Mouse (Mus musculus) lung, postnatal 25 days (tissue): Measurements from ENCODE around the gene Pak3.

Source experiments
- DNase-seq: peaks from one replicate; pipeline ENCODE4 v3.0.0; 2022; ENCODE audit warnings: low spot score

Gene Pak3

DNA sequence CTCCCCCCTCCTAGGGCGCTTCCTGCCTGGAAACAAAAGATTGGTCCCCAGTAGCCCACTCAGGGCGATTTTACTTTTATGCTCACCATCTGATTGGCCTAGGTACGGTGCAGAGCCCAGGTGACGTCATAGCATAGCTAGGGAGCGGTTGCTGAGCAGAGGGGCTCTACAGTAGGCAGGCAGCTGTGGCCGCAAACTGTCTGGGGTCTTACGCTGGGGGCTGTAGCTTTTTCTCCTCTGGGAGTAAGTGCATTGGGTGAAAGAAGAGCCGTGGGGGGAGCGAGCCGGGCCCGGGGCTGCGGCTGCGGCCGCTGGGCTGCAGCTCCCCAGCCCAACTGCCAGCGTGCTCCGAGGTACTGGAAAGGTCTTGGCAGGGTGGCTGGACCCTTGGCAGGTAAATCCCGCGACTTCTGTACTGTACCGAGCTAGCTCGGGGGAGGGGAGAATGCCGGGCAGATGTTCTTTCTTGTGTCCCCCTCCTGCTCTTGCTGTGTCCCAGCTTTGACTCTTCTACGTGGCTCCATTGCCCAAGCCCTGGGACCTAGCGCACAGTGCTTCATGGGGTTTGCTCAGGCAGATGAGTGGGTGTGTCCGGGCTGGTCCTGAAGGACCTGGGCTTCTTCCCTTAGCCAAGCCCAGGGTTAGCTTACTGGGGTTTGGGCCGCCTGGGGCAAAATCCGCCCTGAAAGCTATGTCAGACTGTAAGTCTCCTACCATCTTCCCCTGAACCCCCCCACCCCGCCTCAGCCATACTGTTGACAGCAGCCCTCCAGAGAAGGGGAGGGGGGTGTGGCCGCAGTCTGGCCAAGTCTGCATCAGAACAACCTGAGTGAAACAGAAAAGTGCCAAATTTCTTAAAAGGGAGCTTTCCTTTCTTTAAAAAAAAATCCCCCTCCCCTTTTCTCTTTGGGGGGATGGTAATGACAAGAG lies 146.1 kb downstream of the Pak3 start:
- no peak for DNase-seq

DNA sequence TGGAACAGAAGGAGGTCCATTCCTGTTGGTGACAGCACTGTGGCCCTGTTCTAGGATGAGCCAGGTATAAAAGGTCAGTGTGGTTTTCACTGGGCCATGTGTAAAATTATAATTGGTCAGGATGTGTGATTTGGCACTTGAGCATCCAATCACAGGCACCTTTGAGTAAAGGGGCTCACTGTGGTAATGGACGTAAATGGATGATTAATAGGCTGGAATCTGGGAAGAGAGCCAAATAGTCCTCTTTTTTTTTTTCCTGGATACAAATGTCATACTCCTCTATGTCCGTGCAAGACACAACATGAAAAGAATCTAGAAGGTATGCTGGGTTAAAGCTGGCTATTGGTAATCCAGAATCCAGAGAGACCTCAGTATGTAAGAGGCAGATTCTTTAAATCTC lies 147.4 kb downstream of the Pak3 start:
- no peak for DNase-seq

DNA sequence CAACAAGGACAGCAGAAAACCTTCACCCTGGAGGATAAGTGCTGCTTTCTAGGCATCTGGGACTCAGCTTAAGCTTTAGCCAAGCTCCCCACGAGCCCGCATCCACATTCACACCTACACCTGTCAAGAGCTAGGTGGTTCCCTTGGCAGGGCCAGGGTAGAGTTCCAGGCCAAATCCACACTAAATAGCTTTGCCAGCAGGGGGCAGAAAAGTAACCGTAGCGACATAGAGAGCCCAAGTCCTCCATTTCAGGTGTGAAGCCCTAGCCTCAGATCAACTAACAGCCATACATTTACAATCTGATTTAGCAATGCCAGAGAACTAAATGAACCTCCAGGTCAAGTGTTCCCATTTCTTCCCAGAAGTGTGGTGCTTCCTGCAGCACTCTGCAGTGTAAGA lies 148.6 kb downstream of the Pak3 start:
- no peak for DNase-seq

DNA sequence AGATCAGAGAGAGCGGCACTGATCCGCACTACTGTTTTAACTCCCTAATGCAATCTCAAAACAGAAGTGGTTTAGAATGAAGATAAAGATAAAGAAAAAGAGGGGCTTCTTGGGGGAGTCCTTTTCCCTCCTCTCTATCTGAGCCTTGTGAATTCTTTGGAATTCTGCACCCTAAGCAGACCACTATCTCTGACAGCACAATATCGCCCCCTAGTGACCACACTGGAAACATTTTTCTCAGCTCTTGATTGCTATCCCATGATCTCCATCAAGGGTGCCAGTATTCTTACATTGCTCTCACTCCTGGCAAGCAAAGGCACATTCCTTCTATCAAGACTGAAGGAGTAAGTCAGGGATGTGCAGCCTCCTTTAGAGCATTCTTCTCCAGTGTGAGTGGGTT lies 149.9 kb downstream of the Pak3 start:
- DNase-seq, result peak; percentile 22

DNA sequence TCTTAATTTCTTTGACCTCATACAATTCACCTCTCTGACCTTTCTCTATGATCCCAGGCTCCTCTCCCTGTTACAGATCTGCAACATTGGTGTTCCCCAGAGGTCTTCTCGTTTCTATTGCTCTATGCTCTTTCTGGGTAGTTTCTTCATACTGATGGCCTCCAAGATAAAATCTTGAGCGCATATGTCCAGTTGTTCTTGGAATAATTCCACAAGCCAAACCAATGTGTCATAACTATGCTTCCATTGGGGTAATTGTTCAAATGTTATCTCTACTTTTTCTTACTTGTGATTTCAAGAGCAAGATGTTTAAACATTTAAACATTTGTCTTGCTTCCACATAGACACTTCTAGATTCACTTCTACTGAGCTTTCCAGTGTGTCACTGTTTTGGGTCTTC lies 160.2 kb downstream of the Pak3 start:
- no peak for DNase-seq

DNA sequence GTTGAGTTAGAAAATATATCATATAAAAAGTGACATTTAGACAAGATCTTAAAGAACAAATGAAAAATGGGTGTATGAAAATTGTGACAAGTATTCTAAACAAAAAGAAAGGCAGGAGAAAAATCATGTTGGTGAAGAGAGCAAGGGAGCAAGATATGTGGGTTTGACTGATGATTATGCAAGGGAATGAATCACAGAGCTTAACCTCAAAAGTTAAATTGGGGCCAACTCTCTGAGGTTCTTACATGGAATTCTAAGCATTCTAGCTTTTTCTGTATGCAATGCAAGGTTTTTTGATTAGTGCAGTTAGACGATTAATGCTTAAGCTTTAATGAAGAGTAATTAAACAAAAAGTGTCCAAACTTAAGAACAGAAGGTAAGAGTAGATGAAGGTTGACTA lies 203.9 kb downstream of the Pak3 start:
- no peak for DNase-seq

DNA sequence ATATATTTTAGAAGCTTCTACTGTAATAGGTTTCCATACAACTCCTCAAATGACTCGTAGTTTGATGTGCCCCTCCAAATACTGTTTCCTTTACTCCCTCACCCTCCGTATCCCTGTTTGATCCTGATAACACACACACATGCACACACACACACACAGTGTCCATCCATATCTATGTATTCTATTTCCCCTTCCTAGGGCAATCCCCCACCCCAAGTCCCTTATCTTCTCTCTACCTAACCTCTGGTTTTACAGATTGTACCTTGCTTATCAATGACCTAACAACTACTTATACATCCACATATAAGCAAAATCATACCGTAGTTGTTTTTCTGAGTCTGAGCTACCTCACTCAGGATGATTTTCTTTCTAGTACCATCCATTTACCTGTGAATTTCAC lies 207.0 kb downstream of the Pak3 start:
- no peak for DNase-seq

DNA sequence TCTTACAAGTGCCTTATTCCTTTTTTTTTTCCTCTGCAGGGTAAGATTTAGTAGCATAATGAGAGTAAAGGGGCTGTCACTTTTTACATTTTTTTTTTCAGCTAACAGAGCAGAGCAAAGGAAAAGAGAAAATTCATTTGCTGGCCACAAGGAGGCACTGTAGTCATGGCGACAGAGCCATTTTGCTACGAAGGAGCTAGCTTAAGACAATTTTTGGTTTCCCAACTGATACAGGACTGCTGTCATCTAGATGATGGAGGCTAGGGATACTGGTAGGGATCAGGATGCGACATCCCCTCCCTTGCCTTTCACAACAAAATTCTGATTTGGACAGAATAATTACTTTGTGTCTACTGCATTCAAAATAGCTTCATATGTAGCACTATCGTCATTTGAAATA lies 217.6 kb downstream of the Pak3 start:
- DNase-seq, result peak; percentile 1

DNA sequence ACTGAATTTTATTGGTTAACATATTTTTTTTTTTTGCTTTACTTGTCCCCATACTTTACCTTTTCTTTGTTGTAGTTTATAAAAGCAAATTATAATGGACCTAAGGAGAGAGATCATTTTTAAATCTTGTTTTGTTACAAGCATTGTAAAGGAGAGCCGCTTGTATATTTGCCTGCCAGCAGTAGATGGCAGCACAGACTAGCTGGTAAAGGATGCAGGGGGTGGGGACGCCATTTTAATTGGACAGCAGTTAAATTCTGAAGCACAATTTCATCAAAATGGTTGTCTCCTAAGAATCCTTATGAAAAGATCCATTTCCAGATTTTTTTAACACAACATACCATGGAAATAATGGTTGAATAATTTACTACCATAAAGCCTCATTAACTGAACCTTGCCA lies 220.8 kb downstream of the Pak3 start:
- DNase-seq, result peak; percentile 1

DNA sequence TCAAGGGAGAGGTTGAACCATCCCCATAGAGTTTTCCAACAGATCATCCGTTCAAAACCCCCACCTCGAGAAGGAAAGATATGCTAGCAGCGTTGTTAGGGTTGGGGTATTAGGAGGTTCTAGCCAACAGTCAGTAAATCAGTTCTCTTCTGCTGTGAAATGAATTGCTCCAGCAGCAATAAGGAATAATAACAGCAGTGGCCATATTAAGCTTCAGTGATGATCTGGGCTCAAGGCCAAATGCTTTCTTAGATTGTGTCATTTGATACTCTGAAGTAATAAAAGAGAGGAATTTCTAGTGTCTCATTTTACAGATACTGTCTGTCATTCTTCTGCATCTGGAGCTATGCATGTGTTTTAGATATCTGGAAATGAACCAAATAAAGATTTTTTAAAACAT lies 244.2 kb downstream of the Pak3 start:
- no peak for DNase-seq

DNA sequence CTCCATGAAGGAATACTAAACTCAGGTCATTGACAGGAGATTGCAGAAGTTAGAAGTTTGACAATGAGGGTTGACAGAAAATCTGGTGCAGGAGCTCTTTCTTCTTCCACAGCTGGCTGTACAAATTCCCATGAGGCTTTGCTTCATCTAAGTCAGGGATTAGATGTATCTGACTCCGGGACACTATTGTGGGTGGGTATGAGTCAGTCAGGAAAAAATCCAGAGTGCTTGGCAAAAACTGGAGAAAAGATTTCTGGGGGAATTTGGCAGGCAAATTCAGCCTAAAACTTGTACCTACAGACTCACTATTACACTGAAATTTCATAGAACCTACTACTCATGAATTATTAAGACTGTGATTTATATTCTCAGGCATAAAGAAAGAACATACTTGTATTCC lies 297.6 kb downstream of the Pak3 start:
- no peak for DNase-seq

DNA sequence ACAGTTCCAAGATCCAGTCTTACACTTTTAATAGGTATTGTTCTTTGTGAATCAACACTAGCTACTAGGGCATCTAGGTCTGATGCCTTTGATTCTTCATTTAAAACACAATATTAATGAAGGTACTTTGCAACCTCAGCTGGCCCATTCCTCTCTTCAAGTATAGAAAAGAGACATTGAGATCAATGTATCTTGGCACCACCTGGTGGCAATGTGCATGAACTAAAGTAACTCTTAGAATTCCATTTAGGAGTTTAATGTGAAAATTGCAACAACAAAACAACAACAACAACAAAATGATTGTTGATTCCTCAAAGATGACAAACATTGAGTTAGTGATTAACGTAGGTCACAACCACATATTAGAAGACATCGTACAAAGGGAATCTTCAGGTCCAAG lies 300.6 kb downstream of the Pak3 start:
- no peak for DNase-seq

DNA sequence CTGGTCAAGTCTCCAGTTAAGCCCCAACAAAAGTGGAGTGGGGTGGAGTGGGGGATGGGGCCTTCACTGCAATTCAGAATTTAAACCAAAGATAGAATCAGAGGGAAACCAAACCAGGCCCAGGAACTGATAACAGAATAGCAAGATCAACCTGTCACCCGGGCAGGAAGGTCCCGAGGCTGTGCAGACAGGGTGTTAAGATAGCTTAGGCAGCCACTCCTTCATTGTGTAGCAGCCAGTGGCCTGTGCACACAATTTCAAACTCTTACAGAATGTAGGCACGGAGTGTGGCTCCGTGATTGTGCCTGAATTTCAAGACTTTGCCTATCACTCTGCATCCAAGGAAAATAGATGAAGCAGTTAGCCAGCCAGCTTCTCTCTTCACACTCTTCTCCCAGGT lies 308.1 kb downstream of the Pak3 start:
- DNase-seq, result no peak

DNA sequence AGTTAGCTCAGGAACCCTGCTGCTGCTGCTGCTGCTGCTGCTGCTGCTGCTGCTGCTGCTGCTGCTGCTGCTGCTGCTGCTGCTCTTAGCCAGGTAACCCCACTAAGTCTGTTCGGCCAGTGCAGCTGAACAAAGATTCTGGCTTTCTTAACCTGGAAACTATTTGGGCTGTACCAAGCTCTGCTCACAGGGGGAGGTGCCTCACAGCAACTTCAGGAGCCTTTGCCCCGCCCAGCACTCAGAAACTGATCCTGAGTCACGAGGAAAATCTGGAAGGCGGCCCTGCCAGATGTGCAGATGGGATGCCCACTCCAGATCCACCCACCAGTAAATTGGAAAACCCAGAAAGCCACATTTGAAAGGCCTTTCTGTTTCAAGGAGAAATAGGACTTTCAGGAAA lies 308.8 kb downstream of the Pak3 start, which contains the start of gene Capn6:
Capn6 (minus strand) TSS at position 203 of the 400 bp plus-strand sequence.
- peak; percentile 9 for DNase-seq

DNA sequence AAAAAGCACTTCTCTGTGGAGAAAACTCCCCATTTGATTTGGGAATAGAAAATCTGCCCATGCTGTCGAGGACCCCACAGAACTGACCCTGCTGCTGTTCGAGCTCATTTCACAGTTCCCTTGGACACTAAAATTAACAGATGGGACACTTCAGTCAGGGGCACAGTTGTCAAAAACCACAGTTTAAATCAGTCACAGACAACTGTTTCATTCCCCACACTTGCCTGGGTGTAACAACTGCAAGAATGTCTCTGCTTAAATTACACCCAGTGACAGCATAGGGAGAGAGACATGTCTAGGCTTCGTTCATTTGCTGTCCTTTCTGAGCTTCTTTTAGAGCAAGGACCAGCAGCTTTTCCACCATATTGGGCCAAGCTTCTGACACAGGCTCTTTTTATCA lies 328.2 kb downstream of the Pak3 start:
- no peak for DNase-seq
